Mouse (Mus musculus) lung, postnatal 25 days (tissue): ENCODE measurements around the gene Ugt1a10.

Experiments used
- DNase-seq: peaks from one replicate; pipeline ENCODE4 v3.0.0; 2022; ENCODE audit warnings: low spot score

Ugt1a10 gene

DNA sequence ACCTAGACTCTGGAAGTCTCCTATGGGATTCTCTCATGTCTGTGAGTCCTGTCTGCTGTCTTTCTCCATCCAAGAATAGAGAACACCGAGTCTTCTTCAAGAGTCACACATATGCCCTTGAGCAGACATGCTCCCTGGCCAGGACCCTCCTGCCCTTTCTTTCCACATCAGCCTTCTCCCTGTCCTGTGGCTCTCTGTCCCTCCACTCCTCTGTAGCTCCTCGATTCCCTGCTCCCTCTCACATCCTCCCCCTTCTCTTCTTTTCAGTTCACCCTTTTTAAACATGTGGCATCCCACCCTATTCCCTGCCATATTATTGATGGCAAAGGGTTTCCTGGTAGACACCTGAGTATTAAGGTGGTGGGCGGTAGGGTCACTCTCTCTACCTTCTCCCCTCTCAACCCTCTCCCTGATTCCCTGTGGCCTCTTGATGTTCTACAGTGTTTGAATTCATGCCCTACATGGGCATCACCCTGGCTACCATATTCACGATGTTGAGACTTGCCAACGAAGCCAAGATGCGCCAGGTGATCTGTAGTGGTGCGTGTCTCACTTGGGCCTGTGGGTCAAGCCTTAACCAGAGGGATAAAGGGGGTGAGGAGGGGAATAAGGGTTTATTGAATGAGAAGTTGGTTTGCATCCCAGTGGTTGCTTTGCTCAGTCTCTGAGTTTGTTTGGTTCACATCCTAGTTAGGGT is 176.8 kb downstream of the Ugt1a10 start:
- no peak for DNase-seq

DNA sequence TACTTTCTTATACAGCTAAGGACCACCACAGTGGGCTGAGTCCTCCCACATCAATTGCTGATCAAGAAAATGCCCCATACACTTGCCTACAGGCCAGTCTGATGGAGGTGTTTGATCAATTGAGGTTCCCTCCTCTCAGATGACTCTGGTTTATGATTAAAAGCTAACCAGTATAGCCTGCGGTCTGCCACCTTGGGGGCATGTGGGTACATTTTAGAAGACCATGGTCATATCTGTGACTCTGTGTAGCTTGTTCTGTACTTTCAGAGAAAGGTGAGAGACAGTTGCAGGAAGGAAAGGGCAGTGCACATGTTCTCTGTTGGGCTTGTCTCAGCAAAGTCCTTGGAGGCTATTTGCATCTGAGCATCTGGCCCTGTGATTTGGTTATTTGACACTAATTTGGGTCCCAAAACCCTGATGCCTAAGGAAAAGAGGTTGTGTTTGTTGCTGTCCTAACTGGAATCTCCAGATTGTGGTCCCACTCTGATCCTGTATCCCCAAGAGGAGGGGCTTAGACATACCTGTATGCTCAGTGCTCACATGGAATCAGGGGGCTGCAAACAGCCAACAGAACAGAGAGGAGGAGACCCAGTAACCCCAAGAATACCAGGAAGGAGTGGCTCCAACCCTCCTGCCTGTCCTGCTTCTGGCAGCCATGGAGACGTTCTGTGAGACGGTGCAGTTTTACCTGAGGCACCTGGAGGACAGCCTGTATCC is 177.6 kb downstream of the Ugt1a10 start:
- DNase-seq, result no peak

DNA sequence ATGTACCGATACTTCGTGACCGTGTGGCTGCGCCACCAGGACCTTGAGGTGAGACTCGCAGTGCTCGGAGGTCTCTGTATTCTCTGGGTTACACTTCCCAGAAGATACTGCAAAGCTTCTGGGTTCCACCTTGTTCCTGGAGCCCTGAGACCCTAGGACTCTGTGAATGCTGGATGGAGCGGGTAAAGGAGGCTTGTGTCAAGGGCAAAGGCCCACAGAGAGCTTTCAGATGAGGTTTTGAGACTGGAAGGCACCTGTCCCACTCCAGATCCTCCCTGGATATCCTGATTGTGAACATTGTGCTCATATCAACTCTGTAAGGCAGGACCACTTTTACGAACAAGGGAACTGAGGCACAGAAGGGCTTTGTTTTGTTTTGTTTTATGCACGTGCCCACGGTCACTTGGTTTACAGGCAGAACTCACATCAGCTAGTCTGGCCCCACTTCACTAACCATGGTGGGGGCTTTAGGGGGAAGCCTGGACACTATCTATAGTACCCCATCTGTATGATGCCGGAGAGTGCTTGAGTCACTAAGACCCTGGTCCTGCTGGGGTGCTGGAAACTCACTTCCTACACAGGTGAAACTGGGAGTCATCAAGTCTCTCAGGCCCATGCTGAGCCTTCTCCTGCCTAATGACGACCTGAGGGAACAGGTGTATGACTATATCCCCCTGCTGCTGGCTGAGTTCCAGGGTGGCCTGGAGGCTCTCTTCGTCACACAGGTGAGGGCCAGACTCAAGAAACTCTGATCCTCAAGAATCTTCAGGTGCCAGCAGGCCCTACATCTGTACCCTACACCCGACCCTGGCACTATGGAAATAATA is 178.4 kb downstream of the Ugt1a10 start:
- no peak for DNase-seq

DNA sequence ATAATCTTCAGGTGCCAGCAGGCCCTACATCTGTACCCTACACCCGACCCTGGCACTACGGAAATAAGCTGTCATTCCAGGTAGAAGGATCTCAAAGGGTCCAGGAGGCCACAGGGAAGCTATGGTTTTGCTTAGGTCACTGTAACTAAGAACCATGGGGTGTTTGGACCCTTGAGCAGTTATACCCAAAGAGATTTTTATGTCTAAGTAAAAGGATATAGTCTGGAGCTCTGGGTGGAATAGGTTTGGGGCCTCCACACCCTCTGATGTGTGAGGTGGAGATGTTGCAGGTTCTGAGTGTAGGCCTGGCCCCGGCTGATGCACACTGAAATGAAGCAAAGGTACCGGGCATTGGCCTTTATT is 179.0 kb downstream of the Ugt1a10 start:
- no peak for DNase-seq

DNA sequence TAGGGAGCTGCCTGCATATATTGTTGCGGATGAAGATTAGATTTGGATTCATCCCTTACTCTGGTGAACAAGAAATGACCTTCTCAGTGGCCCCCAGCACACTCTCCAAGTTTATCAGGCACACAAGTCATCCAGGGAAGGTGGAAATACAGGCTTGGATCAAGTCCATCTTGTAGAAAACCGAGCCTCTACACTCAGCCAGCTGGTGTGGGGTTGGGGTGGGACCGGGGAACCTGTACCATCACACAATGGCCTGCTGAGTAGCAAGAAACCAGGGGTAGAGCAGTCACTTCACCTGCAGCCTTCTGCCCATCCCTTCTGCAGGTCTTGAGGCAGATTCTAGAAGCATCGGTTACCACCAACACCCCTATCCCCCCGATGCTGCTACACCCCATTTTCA is 179.5 kb downstream of the Ugt1a10 start:
- DNase-seq, result no peak

DNA sequence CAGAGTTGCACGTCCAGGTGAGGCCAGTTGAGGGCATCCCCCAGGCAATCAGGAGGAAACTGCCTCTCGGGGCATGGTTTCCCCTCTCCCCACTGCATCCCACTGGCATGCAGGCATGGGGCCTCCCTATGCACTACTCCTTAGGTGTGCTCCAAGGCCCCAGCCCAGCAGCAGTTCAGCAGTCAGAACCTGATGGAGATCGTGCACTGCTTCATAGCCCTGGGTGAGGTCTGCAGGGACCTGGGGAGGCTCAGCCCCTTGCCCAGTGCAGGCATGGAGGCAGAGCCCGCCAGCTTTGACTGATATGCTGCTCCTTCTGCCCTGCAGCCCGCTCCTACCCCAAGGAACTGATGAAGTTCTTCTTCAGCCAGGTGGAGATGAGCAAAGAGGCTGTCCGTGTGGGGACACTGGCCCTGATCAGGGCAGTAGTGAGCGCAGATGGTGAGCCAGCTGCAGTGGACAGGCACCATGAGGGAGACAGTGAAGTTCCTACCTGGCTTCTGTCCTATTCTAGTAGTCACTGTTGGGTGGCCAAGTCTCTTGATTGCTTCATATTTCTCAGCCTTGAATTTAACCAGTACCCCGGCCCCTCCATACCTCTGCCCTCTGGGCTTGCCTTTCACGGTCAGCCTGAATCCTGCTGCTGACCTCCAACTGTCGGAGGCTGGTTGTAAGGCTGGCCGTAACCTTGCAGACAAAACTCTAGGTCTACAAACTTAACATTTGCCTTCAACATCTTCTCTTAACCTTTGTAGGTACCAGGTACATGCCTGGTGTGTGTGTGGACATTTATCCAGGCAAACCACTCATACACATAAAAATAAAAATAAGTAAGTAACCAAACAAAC is 180.1 kb downstream of the Ugt1a10 start:
- DNase-seq, result no peak

DNA sequence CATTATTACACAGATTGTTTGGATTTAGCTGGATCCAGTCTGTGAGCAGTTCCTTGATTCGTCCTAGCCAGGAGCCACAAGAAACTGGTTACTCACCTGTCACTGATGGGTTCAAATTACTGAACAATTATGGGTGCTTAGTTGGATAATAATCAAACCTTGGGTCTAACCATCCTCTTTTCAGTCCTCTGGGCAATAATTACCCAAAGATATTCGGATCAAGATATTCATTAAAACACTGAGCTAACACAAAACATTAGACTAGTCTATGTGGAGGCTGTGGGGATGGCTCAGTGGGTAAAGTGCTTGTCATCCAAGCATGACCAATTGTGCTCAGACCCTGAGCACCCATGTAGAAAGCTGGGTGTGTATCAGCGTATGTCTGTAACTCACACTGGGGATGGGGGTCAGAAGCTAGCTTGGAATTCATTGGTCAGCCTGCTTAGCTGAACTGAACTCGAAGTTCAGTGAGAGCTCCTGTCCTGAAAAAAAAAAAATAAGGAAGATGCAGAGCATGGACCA is 180.8 kb downstream of the Ugt1a10 start:
- DNase-seq, result no peak

DNA sequence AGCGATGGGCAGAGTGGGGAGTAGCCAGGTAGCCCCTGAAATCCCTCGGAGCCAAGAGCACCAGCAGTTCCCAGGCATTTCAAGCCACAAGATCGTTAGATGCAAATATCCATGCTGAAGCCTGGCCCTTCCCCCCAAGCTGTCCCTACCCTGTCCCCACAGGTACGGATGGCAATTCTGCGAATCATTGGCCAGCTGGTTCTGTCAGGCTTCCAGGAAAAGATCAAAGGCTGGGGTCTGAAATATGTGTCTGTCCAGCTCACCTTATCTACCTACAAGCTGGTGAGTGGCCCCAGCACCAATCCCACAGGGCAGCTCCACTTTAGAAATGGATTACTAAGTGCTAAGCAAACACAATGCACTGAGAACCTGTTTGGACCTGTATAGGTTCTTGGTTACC is 182.1 kb downstream of the Ugt1a10 start:
- DNase-seq, result no peak

DNA sequence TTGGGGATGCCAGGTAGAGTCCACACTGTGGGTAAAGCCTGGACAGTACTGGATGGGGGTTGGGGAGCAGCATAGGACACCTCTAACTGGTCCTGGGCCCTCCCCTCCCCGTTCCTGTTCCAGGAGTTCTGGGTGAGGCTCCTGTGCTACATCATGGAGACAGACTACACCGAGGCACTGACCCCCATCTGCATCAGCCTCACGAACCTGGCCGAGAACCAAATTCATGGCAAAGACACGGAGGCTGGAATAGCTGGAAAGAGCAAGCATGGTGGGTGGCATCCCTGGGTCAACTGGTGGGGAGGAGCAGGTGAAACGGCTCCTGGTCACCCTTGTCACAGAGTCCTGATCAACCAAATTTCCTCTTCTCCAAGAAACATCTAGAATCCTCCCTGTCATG is 183.6 kb downstream of the Ugt1a10 start:
- no peak for DNase-seq

DNA sequence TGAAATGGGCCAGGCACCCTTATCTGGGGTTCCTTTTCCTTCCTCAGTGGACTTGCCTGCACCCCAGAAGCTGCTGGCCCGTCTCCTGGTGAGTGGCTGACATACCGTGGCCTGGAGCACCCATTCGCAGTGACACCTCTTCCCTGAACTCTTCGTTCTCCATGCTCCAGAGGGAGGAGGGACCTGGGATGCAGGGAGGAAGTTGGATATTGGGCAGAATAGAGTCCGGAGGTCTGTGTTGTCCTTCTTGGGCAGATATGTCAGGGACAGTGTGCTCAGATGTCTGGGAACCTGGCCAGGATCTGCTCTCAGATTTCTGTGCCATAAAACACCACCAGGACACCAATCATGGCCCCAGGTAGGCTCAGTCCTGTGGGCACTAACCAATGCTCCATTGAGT is 184.9 kb downstream of the Ugt1a10 start:
- DNase-seq, result no peak

DNA sequence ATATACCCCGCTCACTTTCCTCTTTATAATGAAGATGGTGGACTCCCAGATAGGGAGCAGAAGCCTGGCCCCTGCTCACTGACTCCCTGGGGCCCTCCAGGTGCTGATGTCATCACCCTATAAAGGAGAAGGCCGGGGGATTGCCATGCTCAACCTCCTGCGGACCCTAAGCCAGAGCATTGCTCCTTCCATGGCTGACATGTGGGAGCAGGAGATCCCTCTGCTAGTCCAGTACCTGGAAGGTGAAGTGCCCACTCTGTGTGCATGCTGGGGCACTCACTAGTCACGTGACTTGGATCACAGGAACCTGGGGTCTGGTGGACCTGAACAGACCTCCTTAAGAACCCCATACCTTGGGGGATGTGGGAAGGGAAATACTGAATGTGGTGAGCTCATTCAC is 185.4 kb downstream of the Ugt1a10 start:
- DNase-seq, result no peak

DNA sequence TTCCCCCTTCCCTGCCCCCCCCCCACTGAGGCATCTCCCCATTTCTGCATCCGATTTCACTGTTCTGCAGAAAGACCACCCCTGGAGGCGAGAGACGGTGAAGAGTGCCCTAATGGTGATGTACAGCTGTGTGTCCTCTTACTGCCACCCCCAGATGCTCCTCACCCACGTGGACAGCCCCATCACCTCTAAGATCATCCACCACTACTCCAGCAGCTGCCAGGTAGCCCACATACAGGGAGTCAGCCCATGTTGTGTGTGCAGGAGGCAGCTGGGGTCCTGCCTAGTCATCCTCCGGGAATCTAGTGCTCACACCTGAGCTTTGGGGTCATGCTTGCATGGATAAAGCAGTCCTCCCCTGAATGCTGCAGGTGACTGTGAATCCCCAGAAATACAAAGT is 188.7 kb downstream of the Ugt1a10 start:
- DNase-seq, result no peak

DNA sequence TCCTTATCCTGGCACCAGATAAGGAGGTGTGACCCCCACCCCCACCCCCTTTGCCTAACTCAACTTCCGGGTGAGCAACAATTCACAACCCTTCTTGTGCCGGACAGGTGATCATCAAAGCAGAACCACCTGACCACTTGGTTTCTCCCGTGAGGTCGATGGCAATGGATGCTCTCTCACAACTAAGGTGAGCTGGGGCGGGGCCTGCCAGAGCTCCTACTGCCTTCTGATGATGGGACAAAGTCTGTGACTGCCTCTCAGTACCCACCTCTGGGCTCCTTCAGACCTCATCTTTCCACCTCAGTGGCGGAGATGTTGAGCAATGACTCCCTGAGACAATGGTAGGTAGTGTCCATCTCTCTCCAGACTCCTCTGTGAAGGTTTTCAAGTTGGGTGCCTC is 190.7 kb downstream of the Ugt1a10 start:
- no peak for DNase-seq

DNA sequence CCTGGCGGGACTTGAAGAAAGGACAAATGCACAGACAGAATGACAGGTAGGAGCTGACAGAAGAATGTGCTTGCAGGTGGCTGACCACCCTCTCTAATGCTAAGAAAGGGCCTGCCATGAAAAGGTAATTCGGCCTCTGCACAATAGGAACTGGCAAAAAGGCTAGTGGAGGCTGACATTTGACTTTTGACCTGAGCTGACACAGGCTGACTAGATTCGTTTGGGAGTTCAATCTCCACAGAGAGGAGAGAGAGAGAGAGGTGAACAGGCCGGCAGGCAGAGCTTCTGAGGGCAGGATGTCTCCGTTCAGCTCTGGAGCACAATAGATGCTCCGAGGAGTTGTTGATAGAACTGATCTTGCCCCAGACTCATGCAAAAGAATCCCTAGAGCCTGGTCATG is 191.2 kb downstream of the Ugt1a10 start:
- DNase-seq, result no peak

DNA sequence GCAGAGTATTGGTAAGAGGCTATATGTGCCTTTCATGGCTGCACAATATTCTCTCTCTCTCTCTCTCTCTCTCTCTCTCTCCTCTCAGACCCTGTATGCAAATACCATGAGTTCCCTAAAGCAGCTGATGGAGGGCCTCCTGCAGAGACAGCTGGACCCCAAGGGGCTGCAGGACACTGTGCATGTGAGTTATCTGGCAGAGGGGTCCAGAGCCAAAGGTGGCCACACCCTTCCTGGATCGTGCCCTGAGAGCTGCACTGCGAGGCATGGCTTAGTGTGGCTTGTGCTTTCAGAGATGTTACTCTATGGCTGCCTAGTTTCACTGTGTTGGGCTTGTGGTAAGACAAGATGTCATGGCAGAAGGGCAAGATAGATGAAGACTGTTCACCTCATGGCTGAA is 192.5 kb downstream of the Ugt1a10 start:
- DNase-seq, result no peak

DNA sequence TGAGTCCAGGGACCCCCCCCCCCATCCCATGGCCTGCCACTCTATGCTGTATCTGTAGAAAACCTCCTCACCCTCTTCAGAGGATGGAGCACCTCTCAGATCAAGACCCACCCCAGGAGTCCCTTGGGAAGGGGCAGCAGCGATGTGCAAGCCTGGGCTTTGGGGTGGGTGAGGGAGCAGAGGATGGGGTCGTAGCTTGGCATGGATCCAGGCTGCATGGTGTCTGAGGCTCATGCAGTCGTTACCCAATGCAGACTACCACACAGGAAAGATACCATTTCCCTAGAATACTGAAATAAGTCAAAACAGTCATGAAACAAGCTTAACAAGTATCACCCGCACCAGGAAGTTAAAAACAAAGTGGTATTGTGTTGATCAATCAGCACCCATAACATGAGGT is 193.5 kb downstream of the Ugt1a10 start:
- no peak for DNase-seq

DNA sequence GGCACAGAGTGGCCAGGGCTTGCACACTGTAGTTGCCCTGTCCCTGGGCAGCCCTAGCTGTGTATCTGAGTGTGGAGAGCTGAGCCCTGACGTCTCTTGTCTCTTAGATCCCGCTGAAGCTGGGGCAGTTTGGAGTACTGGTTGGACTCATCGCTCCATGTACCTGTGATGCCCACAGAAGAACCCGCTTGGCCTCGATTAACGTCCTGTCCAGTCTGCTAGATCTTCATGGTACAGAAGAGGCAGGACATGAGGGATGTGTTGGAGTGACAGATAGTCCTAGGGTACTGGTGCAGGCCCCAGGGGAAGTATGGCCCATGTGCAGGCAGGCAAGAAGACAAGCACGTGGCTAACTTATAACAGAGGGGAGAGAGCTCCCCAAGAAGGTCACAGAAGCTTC is 194.4 kb downstream of the Ugt1a10 start:
- no peak for DNase-seq

DNA sequence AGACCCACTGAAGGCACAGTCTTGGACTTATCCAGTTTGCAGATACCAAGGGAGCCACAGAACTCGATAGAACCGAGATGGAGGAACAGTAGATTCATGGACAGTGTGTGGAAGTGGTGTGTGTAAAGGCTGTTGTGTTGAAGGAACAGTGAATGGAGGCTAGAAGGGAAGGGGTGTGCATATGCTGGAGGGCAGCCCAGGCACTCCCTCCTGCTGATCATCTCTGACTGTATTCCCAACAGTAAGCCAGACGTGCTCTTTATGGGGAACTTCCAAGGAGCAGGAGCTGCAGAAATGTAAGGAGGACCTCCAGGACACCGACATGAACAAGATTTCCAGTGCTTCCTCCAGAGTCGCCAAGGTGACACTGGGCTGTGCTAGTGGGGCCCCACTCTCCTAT is 194.8 kb downstream of the Ugt1a10 start:
- no peak for DNase-seq

DNA sequence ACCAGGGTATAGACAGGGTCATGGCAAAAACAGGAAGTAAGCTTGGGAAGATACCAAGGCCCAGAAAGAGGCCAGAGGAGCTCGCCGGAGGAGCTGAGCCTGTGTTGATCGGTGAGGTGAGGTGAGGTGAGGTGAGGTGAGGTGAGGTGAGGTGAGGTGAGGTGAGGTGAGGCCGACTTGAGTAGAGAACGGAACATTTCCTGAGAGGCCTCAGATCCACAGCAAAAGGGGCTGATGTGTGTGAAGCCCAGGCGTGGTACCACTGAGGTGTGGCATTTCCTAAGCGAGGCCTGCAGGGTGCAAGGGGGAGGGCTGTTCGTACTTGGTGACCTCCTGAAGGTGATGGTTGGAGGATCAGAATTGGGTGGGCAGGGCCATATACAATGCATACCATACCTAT is 197.9 kb downstream of the Ugt1a10 start:
- DNase-seq, result no peak

DNA sequence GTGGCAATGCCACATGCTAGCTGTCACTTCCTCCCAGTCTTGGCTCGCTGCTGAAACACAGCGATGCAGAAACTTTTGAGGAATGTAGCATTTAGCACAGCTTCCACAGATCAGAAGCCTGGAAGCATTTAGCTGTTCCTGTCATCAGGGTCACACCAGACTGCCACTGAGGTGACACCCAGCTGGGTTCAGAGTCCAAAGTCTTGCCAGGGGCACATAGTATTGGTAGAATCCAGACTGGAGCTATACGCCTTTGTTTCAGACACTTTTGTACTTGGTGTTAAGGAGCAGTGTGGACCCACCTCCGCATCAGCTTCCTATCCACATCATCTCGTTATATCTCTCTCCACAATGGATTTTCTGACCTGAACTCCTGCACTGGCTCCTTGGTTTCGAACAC is 198.4 kb downstream of the Ugt1a10 start:
- DNase-seq, result no peak

DNA sequence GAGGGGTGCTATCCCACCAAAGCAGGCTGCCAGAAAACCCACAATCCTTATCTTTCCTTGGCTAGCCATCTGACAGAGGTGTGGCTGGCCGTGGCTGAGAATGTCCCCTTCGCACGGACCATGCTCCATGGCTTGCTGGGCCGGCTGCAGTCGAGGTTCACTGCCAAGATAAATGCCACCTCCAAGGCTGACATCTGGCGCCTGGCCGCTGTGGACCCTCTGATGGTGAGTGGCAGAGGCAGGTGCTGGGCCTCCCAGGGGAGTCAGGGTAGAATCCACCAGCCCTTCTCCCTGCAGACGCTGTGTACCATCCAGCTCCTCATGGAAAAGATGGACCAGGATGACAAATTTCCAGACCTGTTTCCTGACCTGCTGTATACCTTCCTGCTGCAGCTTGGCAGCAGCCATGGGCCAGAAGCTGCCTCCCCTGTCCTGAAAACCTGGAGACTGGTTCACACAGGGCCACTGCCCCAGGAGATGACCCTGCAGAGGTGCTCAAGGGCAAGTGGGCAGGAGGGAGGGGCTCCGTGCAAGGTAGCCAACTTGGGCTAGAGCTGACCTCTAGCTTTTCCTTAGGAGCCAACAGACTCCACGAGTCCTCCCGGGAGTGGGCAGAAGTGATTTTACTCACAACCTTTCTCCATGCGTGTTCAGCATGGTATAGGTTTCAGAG is 199.7 kb downstream of the Ugt1a10 start:
- DNase-seq, result no peak

DNA sequence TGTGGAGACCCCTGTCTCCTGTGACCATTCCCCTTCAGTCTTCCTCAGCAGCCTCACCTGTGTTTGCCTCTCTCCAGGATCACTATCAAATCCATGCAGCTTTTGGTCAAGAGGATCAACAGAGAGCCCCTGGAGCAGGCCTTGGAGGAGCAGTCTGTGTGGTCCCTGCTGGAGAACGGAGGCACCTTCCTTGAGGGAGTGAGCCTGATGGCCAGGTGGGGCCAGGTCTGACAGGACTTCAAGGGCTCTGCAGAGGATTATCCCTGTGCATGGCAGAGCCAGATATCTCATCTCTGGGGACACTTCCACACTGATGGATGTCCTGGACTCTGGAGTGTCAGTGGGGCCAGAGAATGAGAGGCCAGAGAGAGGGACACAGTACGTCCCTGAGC is 200.3 kb downstream of the Ugt1a10 start:
- DNase-seq, result no peak
